Mouse (Mus musculus) ES-E14 (cell line): ENCODE measurements at regions not wholly inside any gene's neighbourhood (a gene's known extent, or its start where the extent isn't known, plus 50 kb on each side); places are given as distances from the start of the nearest gene placed in this dataset.

Source experiments
- CHD2 ChIP-seq: IDR thresholded peaks from 2 replicates; pipeline ENCODE4 v1.6.1; 2014; ENCODE audit warnings: mild to moderate bottlenecking, low read depth, low read length, inconsistent platforms
- HCFC1 ChIP-seq: IDR thresholded peaks from 2 replicates; pipeline ENCODE4 v1.6.1; 2012; ENCODE audit warnings: low read length, inconsistent platforms, borderline replicate concordance; ENCODE audit not compliant: insufficient read depth
- ZC3H11A ChIP-seq: IDR thresholded peaks from 2 replicates; pipeline ENCODE4 v1.6.1; 2012; ENCODE audit warnings: low read depth, mild to moderate bottlenecking, inconsistent platforms, low read length, borderline replicate concordance

GRCm38 (mm10) chr8:92505552-92506281, 148.3 kb downstream of the Irx5 start:
- TF ChIP-seq HCFC1 (no peak), ZC3H11A (no peak), CHD2 (no peak)
